Mouse (Mus musculus) cerebellum, adult 18-20 months (tissue): ENCODE measurements around the gene Macrod2.

Experiments used
- DNase-seq, 2 experiments: peaks; one replicate each; pipeline ENCODE4 v3.0.0; 2021

Macrod2 gene

DNA sequence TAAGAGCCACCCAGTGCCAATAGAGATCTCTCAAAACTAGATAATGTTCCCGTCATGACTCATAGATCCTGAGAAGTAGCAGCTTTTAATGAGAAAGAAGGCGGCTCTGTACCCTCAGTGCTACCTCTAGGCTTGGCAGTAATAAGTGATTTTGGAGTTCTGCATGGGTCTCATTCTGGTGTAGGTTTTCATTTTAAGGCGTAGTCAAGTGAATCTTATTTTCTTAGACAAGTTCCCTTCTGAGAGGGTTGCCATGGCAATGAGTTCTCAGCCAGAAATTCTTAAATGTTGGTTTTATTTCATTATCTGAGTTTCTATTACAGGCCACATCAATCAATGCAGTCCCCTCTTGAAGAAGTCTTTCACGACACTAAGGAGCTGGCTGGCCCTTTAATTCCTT lies 1127.0 kb downstream of the Macrod2 start:
- DNase-seq: no peak

DNA sequence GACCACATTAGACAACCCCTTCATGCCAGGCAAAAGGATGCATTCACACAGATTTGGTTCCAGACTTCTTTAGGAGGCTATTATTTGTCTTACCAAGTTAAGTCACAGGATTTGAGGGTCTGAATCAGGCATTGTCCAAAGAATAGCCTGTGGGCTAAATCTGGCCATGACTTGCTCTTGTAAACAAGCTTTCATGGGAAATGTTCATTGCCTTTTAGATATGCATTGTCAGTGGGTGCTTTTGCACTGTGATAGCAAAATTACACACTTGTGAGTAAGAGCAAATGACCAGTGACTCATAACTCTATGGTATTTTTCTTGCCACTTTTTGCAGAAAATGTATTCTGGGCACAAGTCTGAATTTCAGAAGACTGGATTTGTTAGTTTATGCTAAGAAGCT lies 1150.8 kb downstream of the Macrod2 start:
- DNase-seq: no peak

DNA sequence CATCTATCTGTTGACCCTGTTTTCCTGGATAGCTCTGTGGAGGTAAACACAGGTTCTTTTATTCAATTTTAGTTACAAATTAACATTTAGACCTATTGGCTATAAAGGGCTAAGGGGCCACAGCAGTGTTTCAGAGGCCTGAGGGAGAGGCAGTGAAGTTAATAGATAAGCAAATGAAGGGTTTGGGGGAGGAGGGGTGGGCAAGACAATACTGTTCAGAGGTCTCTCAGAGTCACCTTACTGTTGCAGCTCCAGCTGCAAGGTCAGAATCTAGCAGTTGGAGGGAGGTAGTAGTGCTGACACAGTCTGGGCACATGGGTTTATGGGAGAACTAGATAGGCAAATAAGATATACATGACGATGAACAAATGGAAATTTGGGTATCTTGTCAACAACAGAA lies 1156.6 kb downstream of the Macrod2 start:
- no peak for DNase-seq

DNA sequence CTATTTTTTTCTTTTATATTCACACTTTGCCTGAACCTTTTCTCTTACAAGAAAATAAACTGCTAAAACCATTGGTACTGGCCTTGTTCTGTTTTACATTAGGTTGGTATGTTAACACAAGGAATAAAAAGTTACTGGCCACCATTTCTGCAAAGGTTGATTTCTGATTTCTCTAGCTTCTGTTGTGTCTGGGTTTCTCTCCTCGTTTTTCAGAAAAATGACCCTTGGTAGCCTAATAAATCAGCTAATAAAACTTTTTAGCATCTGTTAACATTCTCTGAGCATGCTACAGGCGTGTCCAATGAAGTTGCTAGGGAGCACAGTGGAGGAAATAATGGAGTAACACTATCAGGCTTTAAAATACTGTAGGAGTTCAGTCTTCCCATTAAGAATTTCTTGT lies 1161.6 kb downstream of the Macrod2 start:
- no peak for DNase-seq

DNA sequence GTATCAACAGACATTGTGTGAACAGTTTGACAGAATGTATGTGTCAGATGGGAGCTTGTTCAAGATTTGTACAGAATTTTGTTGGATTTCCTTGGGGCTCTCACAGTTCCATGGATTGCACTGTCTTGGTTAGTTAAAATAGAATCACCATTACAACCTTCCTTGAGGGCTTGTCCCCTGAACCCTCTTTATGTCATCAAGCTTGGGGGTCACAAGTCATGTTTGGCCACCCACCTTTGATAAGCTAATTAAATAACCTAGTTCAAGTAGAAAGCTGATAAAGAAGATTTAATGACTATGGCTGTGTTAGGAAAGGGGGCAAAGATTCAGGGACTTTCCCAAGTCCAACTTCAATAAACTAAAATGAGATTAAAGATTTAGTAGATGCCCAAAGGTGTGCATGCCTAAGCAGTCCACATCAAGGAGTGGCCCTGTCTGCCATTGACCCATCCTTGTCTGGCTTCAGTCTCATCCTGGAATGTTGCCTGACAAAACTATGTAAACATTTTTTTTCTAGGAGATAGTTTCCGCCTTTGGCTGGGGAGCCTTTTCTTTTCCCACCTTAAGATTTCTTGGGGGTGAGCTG lies 1163.2 kb downstream of the Macrod2 start:
- no peak for DNase-seq

DNA sequence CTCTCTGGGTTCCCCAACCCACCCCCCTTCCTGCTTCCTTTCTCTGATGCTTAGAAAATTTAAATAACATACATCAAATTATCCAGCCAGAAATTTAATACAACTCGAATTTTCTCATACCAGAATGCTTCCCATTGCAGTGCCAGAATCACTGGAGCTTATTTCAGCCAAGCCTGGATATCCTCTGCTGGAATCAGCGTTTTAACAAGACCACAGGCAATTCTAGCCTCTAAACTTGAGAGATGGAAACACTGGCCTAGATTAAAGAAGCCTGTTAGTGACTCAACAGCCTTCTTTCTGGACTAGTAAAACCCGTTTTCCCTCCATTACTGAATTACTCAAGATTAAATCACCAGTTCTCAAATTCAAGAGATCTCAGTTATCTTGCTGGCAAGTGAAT lies 1170.9 kb downstream of the Macrod2 start:
- no peak for DNase-seq

DNA sequence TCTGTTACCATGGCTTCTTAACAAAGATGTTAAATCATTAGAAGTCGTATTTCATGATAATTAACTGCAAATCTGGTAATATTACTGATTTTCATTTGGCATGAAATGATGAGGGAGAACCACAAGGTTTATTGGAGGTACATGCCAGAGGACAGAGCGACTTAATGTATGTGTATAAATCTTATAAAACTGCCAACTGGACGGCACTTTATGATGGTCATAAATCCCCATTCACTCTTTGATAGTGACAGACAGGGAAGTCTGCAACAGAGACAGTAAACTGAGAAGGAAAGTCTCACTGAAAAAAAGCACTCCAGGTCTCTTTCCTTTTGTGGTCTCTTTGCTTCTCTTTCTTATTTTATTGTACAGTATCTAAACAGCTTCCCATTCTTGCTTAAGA lies 1176.3 kb downstream of the Macrod2 start:
- DNase-seq: no peak

DNA sequence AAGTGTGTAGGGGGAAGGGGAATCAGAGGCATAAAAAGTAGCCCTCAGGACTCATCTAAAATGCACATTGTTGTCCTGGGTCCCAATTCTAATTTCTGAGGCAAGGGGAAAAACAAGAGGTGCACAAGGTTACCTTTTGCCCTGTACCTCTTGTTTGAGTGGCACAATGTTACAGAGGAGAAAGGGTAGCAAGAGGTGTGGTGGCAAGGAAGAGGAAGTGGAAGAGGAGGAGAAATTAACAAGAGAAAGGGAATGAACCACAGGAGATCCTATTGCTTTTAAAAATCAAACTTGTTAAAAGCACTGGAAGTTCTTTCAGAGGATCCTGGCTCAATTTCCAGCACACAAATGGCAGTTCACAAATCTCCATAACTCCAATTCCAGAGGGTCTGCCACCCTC lies 1183.1 kb downstream of the Macrod2 start:
- DNase-seq: no peak

DNA sequence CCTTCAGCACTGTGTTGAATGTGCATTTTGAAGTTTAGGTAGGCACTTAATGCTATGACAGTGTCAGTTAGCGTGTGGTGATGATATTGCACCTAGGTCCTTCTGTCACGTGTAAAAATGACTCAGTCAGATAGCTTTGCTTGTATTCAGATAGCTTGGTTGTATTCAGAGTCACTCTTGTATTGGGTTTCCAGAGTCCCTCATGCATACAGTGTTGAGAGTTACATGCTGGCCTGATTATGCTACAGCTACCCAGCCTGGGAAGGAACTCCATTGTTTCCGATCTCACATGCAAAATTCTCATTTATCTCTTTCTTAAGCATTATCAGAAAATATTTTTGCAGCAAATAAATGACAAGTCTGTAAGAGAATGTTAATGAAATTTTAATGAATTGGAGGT lies 1187.3 kb downstream of the Macrod2 start:
- DNase-seq: no peak

DNA sequence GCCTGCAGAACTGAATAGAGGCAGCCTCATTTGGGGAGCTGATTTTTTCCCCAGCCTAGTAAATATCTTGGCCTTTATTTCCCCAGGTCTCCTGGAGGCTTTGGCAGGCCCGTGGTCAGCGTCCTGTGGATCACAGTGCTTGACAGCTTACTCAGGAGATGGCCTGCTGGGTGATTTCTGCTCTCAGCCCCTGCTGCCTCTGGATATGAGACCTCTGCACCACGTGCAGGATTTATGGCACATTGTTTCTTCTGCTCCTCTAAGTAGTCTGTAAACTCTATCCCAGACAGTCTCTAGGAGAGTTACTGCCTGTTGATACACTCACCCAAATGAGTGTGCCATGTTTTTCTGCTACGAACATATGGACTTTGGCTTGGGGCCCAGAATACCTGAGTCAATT lies 1187.8 kb downstream of the Macrod2 start:
- DNase-seq: peak; percentile 15 to 17

DNA sequence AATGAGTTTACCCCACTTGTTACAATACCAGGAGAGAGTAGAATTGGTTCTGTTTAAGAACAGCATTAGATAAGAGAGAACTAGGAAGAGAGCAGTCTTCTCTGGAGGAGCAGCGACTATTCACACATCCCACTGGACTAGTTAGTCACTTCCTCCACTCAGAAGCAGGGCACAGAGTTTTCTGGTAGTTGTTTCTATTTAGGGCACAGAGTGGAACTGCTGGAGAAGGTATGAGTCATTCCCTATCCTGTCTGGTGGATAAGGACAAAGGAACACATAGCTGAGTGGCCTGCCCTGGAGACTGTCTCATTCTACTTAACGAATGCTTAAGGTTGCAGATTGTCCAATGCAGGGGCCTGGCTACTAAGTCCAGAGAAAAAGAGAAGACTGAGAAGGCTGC lies 1192.2 kb downstream of the Macrod2 start:
- no peak for DNase-seq

DNA sequence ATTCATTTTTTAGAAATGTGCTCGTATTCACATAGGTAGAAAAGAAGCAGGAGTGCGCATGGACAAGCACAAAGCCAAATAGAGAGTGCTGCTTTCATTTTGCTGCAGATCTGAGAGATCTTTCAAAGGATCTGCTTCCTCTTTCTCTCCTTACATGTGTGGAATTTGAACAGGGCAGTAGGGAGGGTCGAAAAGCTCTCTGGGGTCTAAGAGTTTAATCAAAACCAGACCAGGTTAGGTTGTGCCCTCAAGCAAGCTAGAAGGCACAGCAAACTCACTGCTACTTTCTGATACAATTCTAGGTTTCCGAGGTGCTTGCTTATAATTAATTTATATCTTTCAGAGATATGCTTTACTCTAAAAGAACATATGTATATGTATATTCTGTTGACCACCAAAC lies 1196.2 kb downstream of the Macrod2 start:
- no peak for DNase-seq

DNA sequence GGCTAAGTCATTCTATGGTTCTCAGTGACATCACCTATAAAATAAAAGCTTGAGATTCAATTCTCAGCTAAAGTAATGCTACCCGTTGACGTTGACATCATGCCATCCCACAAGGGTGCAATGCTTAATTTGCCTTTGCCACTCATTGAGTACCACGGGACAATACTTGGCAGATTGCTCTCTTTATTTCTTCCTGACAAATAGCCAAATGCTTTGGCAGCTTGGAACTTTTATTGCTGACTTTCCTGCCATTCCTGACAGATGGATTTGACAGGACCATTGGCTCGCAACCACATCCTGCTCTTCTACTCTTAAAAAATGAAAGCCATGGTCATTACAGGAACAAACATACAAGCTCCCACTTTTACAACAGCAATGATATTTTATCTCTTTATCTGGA lies 1199.7 kb downstream of the Macrod2 start:
- peak in 1 of 2 experiments; percentile 12 for DNase-seq

DNA sequence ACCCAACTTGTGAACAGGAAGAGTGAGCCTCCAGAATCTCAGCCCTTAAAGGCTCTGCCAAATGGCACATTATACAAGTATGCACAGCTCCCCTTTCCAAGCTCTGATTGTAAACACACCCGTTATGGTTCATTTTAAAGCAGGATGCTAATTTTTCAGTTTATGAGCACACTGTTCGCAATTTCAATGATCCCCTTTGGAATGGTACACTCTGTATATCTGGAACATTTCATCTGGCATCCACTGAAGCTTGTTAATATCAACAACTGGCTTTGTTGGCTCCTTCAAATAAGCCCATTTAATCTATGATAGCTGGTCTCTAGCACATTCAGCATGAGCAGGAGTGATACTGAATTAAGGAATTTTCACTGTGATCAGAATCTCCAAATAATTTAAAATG lies 1222.6 kb downstream of the Macrod2 start:
- DNase-seq: peak in 1 of 2 experiments; percentile 21

DNA sequence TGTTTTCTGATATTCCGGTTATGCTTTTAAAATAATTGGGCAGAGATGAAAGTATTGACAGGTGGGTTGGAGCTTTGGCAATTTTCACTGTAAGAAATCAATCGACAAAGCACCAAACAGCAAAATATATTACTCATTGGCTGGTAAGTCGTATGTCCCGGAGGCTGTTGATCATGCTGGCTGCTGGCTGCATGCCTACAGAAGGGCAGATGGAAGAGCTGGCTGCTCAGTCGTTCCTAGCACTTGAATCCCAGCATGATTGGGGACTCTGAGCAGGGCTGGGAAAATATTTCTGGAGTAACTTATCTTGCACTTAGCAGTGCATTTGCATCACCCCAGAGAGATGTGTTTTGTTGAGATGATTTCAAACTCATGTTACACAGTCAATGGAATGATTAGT lies 1223.1 kb downstream of the Macrod2 start:
- DNase-seq: peak; percentile 91 to 92

DNA sequence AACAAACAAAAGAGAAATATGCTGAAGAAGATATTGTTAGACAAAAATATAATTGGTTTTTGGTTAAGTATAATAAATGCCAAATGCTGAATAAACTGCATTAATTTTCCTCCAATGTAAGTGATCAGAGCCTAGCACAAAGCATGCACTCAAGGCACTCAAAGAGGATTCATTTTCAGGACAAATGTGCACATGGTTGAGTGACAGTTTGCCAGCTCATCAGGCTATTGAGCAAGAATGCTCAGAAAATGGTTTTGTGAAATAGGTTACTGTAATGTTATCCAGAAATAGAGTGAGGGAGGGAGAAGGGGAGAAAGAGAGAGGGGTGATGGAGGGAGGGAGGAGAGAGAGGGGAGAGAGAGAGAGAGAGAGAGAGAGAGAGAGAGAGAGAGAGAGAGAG lies 1268.9 kb downstream of the Macrod2 start:
- DNase-seq: no peak

DNA sequence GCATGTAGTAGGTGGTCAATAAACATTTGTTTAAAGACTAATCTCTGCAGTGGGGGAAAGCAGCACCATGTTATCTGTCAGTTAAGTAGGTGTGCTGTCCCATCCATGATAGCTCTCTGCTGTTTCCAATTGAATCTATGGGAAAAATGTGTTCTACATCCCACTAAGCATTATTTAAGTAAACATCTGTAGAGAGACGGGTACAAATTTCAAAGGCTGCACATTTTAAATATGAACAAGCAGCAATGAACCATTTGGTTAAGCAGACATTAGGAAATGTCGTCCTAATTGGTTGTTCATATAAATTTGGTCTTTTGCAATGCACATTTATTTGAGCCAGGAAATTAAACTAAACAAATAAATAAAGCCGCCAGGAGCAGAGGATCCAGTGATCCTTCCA lies 1277.7 kb downstream of the Macrod2 start:
- DNase-seq: no peak

DNA sequence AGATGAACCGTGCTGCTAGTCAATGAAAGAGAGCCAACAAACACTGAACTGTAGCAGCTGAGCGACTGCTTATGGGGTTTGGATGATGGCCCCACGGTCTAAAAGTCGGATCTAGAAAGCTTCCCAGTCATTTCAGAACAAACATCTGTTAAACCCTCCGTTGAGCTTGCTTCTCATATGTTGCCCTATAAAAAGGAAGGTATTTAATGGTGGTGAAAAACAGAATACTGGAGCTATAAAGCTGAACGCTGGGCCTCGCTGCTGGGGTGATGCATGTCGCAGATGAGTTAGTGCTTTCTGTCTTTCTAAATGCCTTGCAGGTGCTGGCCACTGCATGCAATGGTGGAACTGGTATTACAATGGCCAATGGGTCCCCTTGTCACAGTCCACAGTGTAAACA lies 1278.3 kb downstream of the Macrod2 start:
- DNase-seq: no peak

DNA sequence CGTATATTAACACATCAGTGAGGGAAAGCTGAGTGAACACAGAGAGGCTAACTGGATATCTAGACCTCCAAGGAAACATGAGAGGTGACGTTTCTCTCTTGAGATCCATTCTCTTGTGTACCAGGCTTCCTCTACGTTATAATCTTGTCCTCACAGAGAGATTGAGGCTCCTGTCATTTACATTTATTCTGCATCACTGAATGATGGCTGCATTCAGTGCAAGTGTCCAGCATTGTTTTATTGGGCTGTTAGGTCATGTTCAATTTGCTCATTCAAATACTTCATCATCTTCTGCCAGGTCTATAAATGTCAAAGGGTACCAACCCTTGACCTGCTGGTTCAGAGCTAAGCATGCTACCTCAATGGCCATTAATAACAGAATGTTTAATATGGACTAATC lies 1302.4 kb downstream of the Macrod2 start:
- DNase-seq: no peak

DNA sequence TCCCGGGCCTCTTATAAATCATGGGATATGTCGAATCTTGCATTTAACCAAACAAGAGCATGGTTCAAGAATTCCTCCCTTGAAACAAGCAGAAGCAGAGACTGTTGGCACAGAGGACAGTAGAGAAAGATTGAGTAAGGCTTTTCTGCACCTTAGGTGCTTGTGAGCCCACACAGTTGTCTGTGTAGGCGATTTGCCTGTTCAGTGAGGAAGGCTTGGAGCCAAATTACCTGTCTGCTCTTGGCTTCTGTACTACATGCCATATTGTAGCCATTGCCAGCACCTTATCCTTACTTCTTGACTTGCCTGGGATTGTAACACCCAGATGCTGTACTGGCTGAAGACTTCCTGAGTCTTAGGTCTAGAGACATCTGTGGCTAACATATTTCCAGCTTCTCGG lies 1303.2 kb downstream of the Macrod2 start:
- DNase-seq: peak; percentile 18 to 19

DNA sequence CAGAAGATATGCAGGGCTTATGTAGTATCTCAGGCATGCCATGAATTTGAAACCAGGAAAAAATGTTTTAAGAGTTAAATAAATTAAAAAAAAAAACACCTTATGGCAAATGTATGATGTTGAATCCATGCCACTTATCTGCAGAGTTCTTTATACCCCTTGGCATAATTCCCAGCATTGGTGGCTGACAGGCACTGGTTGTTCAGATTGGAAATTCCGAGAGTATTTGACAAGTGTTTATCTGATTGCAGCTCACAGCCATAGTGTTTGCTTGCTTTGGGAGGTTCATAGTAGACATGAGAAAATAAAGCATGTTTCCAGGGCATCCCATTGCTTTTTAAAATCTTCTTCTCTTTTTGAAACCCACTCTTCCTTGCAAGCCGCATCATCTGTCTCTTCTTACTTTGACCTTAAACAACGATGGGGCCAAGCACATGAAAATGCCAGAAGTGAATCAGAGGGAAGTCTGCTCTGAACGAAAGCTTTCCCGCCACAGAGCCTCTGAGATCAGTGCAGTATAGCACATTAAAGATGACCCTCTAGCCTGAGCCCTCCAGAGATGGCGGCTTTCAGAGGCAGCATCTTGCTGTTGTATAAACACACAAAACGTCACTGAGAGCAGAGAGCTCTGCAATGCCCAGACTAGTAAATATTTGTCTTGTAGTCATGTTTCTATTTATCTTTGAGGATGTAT lies 1305.8 kb downstream of the Macrod2 start:
- no peak for DNase-seq

DNA sequence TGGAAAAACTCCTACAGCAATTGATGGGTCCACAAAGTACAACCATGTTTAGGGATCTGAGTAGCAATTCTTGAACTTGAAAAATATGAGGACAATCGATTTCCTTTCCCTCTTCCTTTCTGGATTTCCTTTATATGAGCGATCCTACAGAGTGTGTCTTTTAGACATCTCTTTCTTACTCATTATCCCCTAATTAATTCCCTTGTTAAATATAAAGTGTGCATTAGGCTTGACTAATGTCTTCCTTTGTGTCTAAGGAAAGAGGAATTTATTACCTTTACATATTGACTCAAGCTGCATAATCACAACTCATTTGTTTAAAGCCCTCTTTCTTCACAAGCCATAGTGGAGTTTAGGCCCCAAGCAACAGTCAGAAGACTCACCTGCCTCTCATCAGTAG lies 1316.7 kb downstream of the Macrod2 start:
- no peak for DNase-seq

DNA sequence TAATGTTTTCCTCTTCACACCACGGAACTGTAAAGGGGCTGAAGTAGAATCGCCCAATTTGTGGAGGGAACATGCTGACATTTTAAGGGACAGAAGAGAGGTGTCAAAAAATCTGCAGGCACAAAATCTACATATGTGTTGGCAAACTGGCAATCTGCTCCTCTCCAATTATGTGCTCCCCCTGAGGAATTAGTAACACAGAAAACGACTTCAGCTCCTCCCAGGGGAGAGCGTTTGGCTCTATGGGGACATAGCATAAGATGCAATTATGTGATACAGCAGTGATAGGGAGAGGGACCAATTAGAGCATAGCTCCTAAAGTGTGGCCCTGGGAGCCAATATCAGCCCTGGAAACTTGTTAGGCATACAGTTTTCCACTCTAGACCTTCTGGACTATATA lies 1317.2 kb downstream of the Macrod2 start:
- DNase-seq: no peak

DNA sequence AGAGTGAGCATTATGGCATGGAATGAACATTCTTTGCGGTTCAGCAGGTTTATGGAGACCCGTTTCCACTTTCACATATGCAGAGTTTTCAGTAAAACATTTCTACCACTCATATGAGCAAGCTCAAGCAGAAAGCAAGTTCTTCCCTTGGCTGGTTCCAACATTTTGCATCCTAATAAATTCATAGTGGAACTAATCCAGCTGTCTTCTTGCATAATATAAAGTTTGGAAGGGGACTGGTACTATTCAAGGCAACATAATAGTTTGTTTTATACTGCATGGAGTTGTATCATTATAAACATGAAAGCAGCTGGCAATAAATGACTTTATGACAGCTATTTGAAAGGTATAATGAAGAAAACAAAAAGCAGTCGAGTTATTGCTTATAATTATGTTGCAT lies 1320.0 kb downstream of the Macrod2 start:
- DNase-seq: no peak

DNA sequence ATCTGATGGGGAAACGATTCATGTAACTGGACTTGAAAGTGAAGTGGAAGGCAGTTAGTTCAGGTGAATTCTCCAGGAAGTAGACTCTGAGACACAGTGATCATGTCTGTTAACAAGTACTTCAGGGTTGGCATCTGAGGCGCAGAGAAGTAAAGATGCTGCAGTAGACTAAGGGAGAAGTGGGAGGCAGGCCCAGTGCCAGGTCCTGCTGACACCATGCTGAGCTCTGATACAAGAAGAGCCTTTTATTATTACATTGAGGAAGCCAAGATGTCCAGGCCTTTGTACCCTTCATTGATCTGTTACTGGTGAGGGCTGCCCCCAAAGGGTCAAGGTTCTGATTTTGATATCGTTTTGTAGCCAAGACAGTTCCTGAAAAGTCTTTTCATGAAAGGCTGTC lies 1327.4 kb downstream of the Macrod2 start:
- DNase-seq: peak; percentile 7 to 15
